In genomic region chr19:6297641-6298040, GRCm38 (mm10) we compare ENCODE assay signal across 8 mouse cellular contexts. TPM values are rescaled to one million over a fixed set of nuclear protein-coding genes. Genes with fewer than 3 reads are reported as not detected.
DNase-seq lines count a peak whose midpoint lies in the region; ATAC-seq and TF ChIP-seq lines count a peak whose summit lies in the region.

No protein-coding gene starts in this region.

- no peaks in the 10 kb centered on the region for H3K27me3 ChIP-seq in C2C12 (ENCODE audit: control insufficient read depth, insufficient read depth, insufficient read length)
- no peaks in the 10 kb centered on the region for H3K27me3 ChIP-seq in G1E (ENCODE audit: insufficient read depth, low read length)
- no peaks in the 10 kb centered on the region for H3K27me3 ChIP-seq in erythroblast, embryonic 14.5 days (ENCODE audit: control insufficient read depth)
- no peaks in the 10 kb centered on the region for H3K27me3 ChIP-seq in liver, embryonic 13.5 days
- no peaks in the 10 kb centered on the region for H3K27me3 ChIP-seq in forebrain, embryonic 10.5 days (ENCODE audit: poor library complexity, severe bottlenecking)

- no peak overlapping the region for H3K4me3 ChIP-seq in C2C12 (ENCODE audit: insufficient read depth, poor library complexity, severe bottlenecking)
- peak overlapping the region; percentile 46; the same call in 1 of the 2 replicates for H3K4me3 ChIP-seq in G1E (ENCODE audit: low read depth, low read length)
- H3K4me3 ChIP-seq in erythroblast, embryonic 14.5 days (replicated peaks): peak overlapping the region; percentile 45
- peak overlapping the region; percentile 12 for H3K4me3 ChIP-seq in liver, embryonic 13.5 days (replicated peaks)
- no peak overlapping the region for H3K4me3 ChIP-seq in forebrain, embryonic 10.5 days

- no peak overlapping the region for H3ac ChIP-seq in C2C12 (ENCODE audit: control insufficient read depth, insufficient read length, low read depth)

- H3K4me2 ChIP-seq in liver, embryonic 13.5 days: peak overlapping the region; percentile 51

- H3K9ac ChIP-seq in liver, embryonic 13.5 days: peak overlapping the region; percentile 68

- TF ChIP-seq CTCF in C2C12 (IDR thresholded peaks at IDR 0.05; ENCODE audit: control insufficient read depth, insufficient read depth, insufficient read length) (no peak), G1E (IDR thresholded peaks at IDR 0.05; ENCODE audit: low read depth, low read length) (no peak)

- peaks cover 92% of the 10 kb centered on the region for H3K4me1 ChIP-seq in G1E (ENCODE audit: insufficient read depth, low read depth, low read length)
- peaks cover 95% of the 10 kb centered on the region for H3K4me1 ChIP-seq in erythroblast, embryonic 14.5 days (ENCODE audit: control insufficient read depth)
- H3K4me1 ChIP-seq in liver, embryonic 13.5 days (replicated peaks): peaks cover 86% of the 10 kb centered on the region
- peaks cover 21% of the 10 kb centered on the region for H3K4me1 ChIP-seq in forebrain, embryonic 10.5 days

- peak; percentile 80 for DNase-seq in G1E (ENCODE audit: low spot score)
- DNase-seq in liver, embryonic 13.5 days: peak; percentile 80
- no peak for DNase-seq in layer of hippocampus, postnatal 10 days (ENCODE audit: low spot score in 2 of 2)
- DNase-seq in forebrain, embryonic 10.5 days (ENCODE audit: extremely low spot score, low spot score): no peak
- no peak for DNase-seq in testis, postnatal 10 days (ENCODE audit: low spot score)
- DNase-seq in frontal cortex, postnatal 36 days (ENCODE audit: low spot score in 2 of 2): no peak

- no peaks in the 10 kb centered on the region for H3K9me3 ChIP-seq in G1E (replicated peaks)
- no peaks in the 10 kb centered on the region for H3K9me3 ChIP-seq in erythroblast, embryonic 14.5 days (ENCODE audit: control insufficient read depth, low read length)
- H3K9me3 ChIP-seq in liver, embryonic 13.5 days (replicated peaks): no peaks in the 10 kb centered on the region
- no peaks in the 10 kb centered on the region for H3K9me3 ChIP-seq in forebrain, embryonic 10.5 days

- peak; percentile 72 for ATAC-seq in G1E (ENCODE audit: extremely low read depth, insufficient number of reproducible peaks, low FRiP score, poor library complexity, severe bottlenecking)
- ATAC-seq in liver, embryonic 13.5 days (ENCODE audit: low read depth): peak; percentile 72

- peaks cover 61% of the 10 kb centered on the region for H3K36me3 ChIP-seq in C2C12 (ENCODE audit: control insufficient read depth, insufficient read depth)
- H3K36me3 ChIP-seq in G1E (replicated peaks): peaks cover 78% of the 10 kb centered on the region
- peaks cover 96% of the 10 kb centered on the region for H3K36me3 ChIP-seq in erythroblast, embryonic 14.5 days (ENCODE audit: control insufficient read depth)
- peaks cover 70% of the 10 kb centered on the region for H3K36me3 ChIP-seq in liver, embryonic 13.5 days
- peaks cover 82% of the 10 kb centered on the region for H3K36me3 ChIP-seq in forebrain, embryonic 10.5 days (replicated peaks)

- peak overlapping the region; percentile 94 for H3K27ac ChIP-seq in liver, embryonic 13.5 days
- no peak overlapping the region for H3K27ac ChIP-seq in forebrain, embryonic 10.5 days

- H3K79me2 ChIP-seq in C2C12 (ENCODE audit: control insufficient read depth, insufficient read depth): peaks cover 47% of the 10 kb centered on the region

- H3K79me3 ChIP-seq in C2C12 (ENCODE audit: low read depth): peaks cover 9% of the 10 kb centered on the region

- WGBS in liver, embryonic 13.5 days (ENCODE audit: insufficient replicate concordance): 47% methylated on average over 9 of the region's 9 CpGs
- WGBS in forebrain, embryonic 10.5 days: 90% methylated on average over 9 of the region's 9 CpGs

TF ChIP-seq in C2C12, 6 proteins besides CTCF, POLR2A, EP300 and RAD21:
- peak; percentile 57 for TF ChIP-seq MYOD1 (IDR thresholded peaks at IDR 0.05; ENCODE audit: control insufficient read depth, insufficient read length, low read depth)
- no peak for TF ChIP-seq CEBPB (IDR thresholded peaks at IDR 0.05; ENCODE audit: low read depth)
- TF ChIP-seq USF1 (IDR thresholded peaks at IDR 0.05; ENCODE audit: low read depth): no peak
- TF ChIP-seq MYOG (IDR thresholded peaks at IDR 0.05; ENCODE audit: control insufficient read depth, extremely low read depth, insufficient read length): no peak
- TF ChIP-seq FOSL1 (IDR thresholded peaks at IDR 0.05; ENCODE audit: insufficient read depth, low read length, poor library complexity, severe bottlenecking): peak; percentile 95
- TF ChIP-seq MAX (IDR thresholded peaks at IDR 0.05): no peak
TF ChIP-seq in C2C12: peak in this region for 2.

RNA-seq across cellular contexts. Expression of gene Cdc42bpg, which starts 8.6 kb away (rescaled TPM):
- 7.2 TPM for polyA plus RNA-seq in C2C12 (2012; fragmentation: generic; extraction: Trizol)
- total RNA-seq in G1E (2014; fragmentation: Nextera tagmentation): 5.0 and 7.6 TPM in 2 replicates
- 2.0 and 2.4 TPM in 2 replicates for total RNA-seq in G1E (2017)
- polyA plus RNA-seq in G1E (2012): 14.1 and 15.4 TPM in 2 replicates
- polyA plus RNA-seq in erythroblast, embryonic 14.5 days (2012): 0.62 and 0.69 TPM in 2 replicates
- polyA plus RNA-seq in liver, embryonic 13.5 days (2015; fragmentation: Nextera tagmentation; extraction: Ambion mirVana): 0.14 and 0.16 TPM in 2 replicates
- 1 to 10 TPM; 5.0 TPM for total RNA-seq in layer of hippocampus, postnatal 10 days (2021)
- 0.23 and 0.24 TPM in 2 replicates for polyA plus RNA-seq in forebrain, embryonic 10.5 days (2016; fragmentation: Nextera tagmentation; extraction: Ambion mirVana)

RNA-seq across cellular contexts. Expression of gene Ehd1, which starts 21.1 kb away (rescaled TPM):
- 219 TPM for polyA plus RNA-seq in C2C12 (2012; fragmentation: generic; extraction: Trizol)
- 18.0 and 18.7 TPM in 2 replicates for total RNA-seq in G1E (2014; fragmentation: Nextera tagmentation)
- 22.0 and 23.3 TPM in 2 replicates for total RNA-seq in G1E (2017)
- 132 and 135 TPM in 2 replicates for polyA plus RNA-seq in G1E (2012)
- polyA plus RNA-seq in erythroblast, embryonic 14.5 days (2012): 31.6 and 32.9 TPM in 2 replicates
- polyA plus RNA-seq in liver, embryonic 13.5 days (2015; fragmentation: Nextera tagmentation; extraction: Ambion mirVana): 68.8 and 72.6 TPM in 2 replicates
- total RNA-seq in layer of hippocampus, postnatal 10 days (2021): 10 to 100 TPM; 75.1 to 82.7 TPM
- polyA plus RNA-seq in forebrain, embryonic 10.5 days (2016; fragmentation: Nextera tagmentation; extraction: Ambion mirVana): 76.8 and 82.1 TPM in 2 replicates

RNA-seq across cellular contexts. Expression of gene Men1, which starts 37.1 kb away (rescaled TPM):
- polyA plus RNA-seq in C2C12 (2012; fragmentation: generic; extraction: Trizol): 51.0 TPM
- total RNA-seq in G1E (2014; fragmentation: Nextera tagmentation): 51.0 and 53.9 TPM in 2 replicates
- 28.8 and 30.9 TPM in 2 replicates for total RNA-seq in G1E (2017)
- 146 and 213 TPM in 2 replicates for polyA plus RNA-seq in G1E (2012)
- 6.4 and 8.3 TPM in 2 replicates for polyA plus RNA-seq in erythroblast, embryonic 14.5 days (2012)
- polyA plus RNA-seq in liver, embryonic 13.5 days (2015; fragmentation: Nextera tagmentation; extraction: Ambion mirVana): 26.3 and 29.9 TPM in 2 replicates
- total RNA-seq in layer of hippocampus, postnatal 10 days (2021): 10 to 100 TPM; 72.0 to 73.6 TPM
- 115 and 130 TPM in 2 replicates for polyA plus RNA-seq in forebrain, embryonic 10.5 days (2016; fragmentation: Nextera tagmentation; extraction: Ambion mirVana)

RNA-seq across cellular contexts. Expression of gene Map4k2, which starts 43.3 kb away (rescaled TPM):
- 10.2 TPM for polyA plus RNA-seq in C2C12 (2012; fragmentation: generic; extraction: Trizol)
- total RNA-seq in G1E (2014; fragmentation: Nextera tagmentation): 13.3 and 13.4 TPM in 2 replicates
- 13.2 and 19.4 TPM in 2 replicates for total RNA-seq in G1E (2017)
- 19.3 and 26.6 TPM in 2 replicates for polyA plus RNA-seq in G1E (2012)
- polyA plus RNA-seq in erythroblast, embryonic 14.5 days (2012): 1.2 and 2.1 TPM in 2 replicates
- polyA plus RNA-seq in liver, embryonic 13.5 days (2015; fragmentation: Nextera tagmentation; extraction: Ambion mirVana): 4.5 and 5.8 TPM in 2 replicates
- 10 to 100 TPM; 79.3 to 86.2 TPM for total RNA-seq in layer of hippocampus, postnatal 10 days (2021)
- 12.6 and 14.5 TPM in 2 replicates for polyA plus RNA-seq in forebrain, embryonic 10.5 days (2016; fragmentation: Nextera tagmentation; extraction: Ambion mirVana)

RNA-seq across cellular contexts. Expression of gene Atg2a, which starts 56.2 kb away (rescaled TPM):
- 10.3 TPM for polyA plus RNA-seq in C2C12 (2012; fragmentation: generic; extraction: Trizol)
- 18.4 and 31.8 TPM in 2 replicates for total RNA-seq in G1E (2014; fragmentation: Nextera tagmentation)
- 7.0 and 9.4 TPM in 2 replicates for total RNA-seq in G1E (2017)
- polyA plus RNA-seq in G1E (2012): 44.4 and 45.0 TPM in 2 replicates
- polyA plus RNA-seq in erythroblast, embryonic 14.5 days (2012): 5.6 and 6.0 TPM in 2 replicates
- 4.1 and 4.8 TPM in 2 replicates for polyA plus RNA-seq in liver, embryonic 13.5 days (2015; fragmentation: Nextera tagmentation; extraction: Ambion mirVana)
- total RNA-seq in layer of hippocampus, postnatal 10 days (2021): 10 to 100 TPM; 31.3 to 31.6 TPM
- 11.1 and 11.4 TPM in 2 replicates for polyA plus RNA-seq in forebrain, embryonic 10.5 days (2016; fragmentation: Nextera tagmentation; extraction: Ambion mirVana)

Comparison
In these comparisons a context has a peak if more than half of its experiments do, and no peak if none do; other contexts are left out.
1. H3K4me3 ChIP-seq: peak in G1E (single experiment), erythroblast, embryonic 14.5 days (single experiment) and liver, embryonic 13.5 days (single experiment); none in C2C12 (single experiment) and forebrain, embryonic 10.5 days (single experiment).
2. DNase-seq: peak in G1E (single experiment) and liver, embryonic 13.5 days (single experiment); none in layer of hippocampus, postnatal 10 days (0 of 2), forebrain, embryonic 10.5 days (single experiment), testis, postnatal 10 days (single experiment) and frontal cortex, postnatal 36 days (0 of 2).